Mouse (Mus musculus) layer of hippocampus, adult 2 months (tissue): ENCODE results near the gene Dgkd. TPM values are rescaled to one million over a fixed set of nuclear protein-coding genes. Genes with fewer than 3 reads are reported as not detected.
"Not testable (repeated sequence)": the region's sequence is repeated elsewhere in the genome, so short reads cannot be mapped to it uniquely, and the experiment has no call there.

Source experiments
- DNase-seq, 2 experiments: peaks; one replicate each; pipeline ENCODE4 v3.0.0; 2022; ENCODE audit warnings: low spot score in 2 of 2
- H3K27ac ChIP-seq: fragments of 200-600 bp; 2 replicates; pipeline ENCODE4 v1.8.1; 2022
- H3K4me3 ChIP-seq: fragments of 200-600 bp; 2 replicates; pipeline ENCODE4 v1.8.1; 2022; ENCODE audit warnings: mild to moderate bottlenecking
- CTCF ChIP-seq: fragments of 200-600 bp; conservative IDR thresholded peaks from 2 replicates; pipeline ENCODE4 v1.8.1; 2022; ENCODE audit warnings: antibody characterized with exemption, mild to moderate bottlenecking, moderate library complexity
- long read RNA-seq, 2 experiments: library from polyadenylated mRNA; stranded (forward); transcript quantifications; one replicate each; pipeline ENCODE4 v2.0.0; 2021; ENCODE audit warnings: borderline mapping rate in 2 of 2
- total RNA-seq, 2 experiments: library from RNA; stranded (reverse); gene quantifications; 2 replicates each; pipeline ENCODE4 v1.2.3; 2021

Gene Dgkd
- 100 to 1,000 TPM; 103 to 117 TPM for total RNA-seq
- long read RNA-seq, experiment 1, full-length matches to known transcripts: 35 of 85 reads
- long read RNA-seq, experiment 1, partial matches to known transcripts: 19 of 85 reads
- long read RNA-seq, experiment 1, other reads (novel, unspliced or antisense): 31 of 85 reads
- long read RNA-seq, experiment 2, full-length matches to known transcripts: 72 of 141 reads
- long read RNA-seq, experiment 2, partial matches to known transcripts: 35 of 141 reads
- long read RNA-seq, experiment 2, other reads (novel, unspliced or antisense): 34 of 141 reads

DNA sequence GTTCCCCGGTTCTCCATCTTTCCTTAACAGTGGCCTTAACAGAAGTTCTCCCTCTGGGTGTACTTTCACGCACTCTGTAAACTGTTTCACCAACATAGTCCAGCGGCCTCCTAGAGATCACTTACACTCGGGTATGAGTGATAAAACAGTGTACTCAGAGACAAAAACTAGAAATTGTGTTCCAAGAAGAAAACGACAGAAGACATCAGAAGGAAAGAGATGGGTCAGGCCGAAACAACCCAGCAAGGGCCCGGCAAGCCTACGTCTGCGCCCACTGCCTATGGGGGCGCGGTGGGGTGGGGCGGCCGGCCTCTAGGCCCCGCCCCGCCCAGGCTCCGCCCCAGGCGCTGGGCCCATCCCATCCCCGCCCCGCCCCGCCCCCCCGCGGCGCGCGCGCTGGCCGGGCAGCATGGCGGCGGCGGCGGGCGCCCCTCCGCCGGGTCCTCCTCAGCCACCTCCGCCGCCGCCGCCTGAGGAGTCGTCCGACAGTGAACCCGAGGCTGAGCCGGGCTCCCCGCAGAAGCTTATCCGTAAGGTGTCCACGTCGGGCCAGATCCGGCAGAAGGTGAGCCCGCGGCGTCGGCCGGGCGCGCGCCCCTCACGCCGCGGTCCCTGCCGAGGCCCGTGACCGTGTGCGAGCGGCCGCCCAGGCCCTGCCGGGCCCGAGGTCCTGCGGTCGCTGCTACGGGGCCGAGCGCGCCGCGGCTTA is at the start of gene Dgkd:
Gene Dgkd (plus strand): TSS at position 396 of the 709 bp plus-strand sequence.
- DNase-seq: peak in 1 of 2 experiments; percentile 60
- no peak for TF ChIP-seq CTCF
- Histone ChIP-seq H3K27ac (peak within 1 kb of the TSS; percentile 91), H3K4me3 (peak within 1 kb of the TSS; percentile 83)

DNA sequence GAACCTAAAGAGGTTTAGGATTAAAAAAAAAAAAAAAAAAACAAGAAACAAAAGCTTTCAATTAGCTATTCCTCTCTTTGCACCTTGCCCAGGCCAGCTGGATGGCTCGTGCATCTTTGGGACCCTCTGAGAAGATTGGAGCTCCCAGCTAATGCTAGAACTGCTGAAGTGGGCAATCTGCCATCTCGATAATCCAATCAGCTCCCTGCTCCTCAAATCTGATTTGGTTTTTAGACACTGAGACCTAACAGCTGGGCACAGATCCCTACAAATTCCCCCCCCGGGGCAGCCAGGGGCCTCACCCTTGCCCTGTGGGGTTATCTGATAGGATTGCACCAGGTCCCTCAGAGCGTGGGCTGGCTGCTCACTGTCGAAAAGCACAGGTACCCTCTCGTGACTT is 49.5 kb upstream of the Dgkd start, which contains the start of gene Sag:
Gene Sag (plus strand): TSS at position 105 of the 400 bp plus-strand sequence.
- peak within 1 kb of the TSS; percentile 36; the same call in 1 of the 2 replicates for H3K27ac ChIP-seq
- DNase-seq: no peak
- TF ChIP-seq CTCF: no peak
- no peak within 1 kb of the TSS for H3K4me3 ChIP-seq

DNA sequence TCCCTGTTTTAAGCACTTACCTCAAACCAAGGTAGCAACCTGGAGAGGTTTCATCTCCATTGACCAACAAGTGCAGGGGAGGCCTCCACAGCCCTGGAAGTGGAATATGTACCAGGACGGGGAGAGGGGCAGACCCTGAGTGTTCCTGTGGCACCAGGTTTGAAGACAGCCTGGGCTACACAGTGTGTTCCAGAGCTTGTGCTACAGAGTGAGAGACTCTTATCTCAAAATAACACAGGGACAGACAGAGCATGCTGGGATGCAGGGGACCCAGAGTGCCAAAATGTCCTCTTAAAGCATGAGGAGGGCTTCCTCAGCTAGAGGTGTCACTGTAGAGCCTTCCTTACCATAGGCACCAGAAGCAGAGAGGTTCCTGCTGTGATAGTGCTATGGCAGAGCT is 45.3 kb upstream of the Dgkd start:
- H3K4me3 ChIP-seq: no peak overlapping the region
- no peak overlapping the region for H3K27ac ChIP-seq
- no peak for DNase-seq
- no peak for TF ChIP-seq CTCF

DNA sequence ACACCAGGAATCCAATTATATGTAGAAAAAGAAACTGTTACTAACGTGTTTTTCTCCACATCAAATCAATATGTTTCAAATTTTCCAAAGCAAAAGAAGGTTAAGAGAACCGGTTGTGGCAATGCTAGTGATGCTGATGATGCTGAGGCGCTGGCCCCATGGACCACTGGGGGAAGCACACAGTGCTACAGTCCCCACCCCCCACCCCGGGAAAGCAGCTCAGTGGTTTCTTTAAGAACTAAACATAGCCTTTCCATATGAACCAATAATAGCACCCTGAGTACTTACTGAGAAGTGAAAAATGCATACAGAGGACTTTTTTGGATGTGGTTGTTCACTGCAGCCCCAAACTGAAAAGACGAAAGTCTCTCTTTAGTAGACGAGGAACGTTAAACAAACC is 41.7 kb upstream of the Dgkd start:
- H3K4me3 ChIP-seq: no peak overlapping the region
- H3K27ac ChIP-seq: peak overlapping the region; percentile 95
- DNase-seq: no peak
- TF ChIP-seq CTCF: no peak

DNA sequence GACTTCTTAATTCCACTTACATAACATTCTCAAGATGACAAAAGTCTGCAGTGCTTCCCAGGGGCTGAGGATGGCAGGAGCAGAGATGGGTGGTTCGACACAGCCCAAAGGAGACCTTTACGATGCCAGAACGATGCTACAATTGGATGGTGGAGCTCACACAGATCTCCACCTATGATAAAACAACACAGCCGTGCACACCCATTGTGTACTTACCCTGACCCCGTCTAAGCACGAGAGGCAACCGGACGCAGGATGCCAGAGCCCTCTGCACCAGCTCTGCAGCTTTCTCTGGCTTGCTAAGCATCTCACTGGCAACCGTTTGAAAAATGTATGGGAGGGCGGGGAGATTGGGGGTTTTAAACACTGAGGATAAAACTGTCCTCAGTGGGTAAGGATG is 41.0 kb upstream of the Dgkd start:
- peak overlapping the region; percentile 95 for H3K27ac ChIP-seq
- TF ChIP-seq CTCF: no peak
- no peak overlapping the region for H3K4me3 ChIP-seq
- DNase-seq: no peak

DNA sequence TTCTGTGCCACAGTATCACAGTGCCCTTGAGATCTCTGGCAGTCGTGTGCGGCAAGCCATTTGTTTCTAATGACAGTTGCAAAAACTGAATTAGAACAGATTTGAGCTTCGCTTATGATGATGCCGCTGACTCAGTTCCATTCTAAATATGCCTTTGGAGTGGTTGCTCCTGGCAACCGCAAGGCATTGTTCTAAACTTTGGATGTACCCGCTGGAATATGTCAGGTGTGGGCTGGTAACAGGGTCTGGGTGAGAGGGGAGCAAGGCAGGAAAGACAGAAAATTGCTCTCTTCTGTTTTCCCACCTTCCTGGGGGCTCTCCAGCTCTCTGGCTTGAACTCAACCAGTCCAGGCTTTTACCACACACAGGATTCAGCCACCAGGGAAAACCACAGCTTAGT is 39.9 kb upstream of the Dgkd start:
- no peak overlapping the region for H3K4me3 ChIP-seq
- no peak for TF ChIP-seq CTCF
- peak overlapping the region; percentile 95 for H3K27ac ChIP-seq
- DNase-seq: peak; percentile 61 to 80

DNA sequence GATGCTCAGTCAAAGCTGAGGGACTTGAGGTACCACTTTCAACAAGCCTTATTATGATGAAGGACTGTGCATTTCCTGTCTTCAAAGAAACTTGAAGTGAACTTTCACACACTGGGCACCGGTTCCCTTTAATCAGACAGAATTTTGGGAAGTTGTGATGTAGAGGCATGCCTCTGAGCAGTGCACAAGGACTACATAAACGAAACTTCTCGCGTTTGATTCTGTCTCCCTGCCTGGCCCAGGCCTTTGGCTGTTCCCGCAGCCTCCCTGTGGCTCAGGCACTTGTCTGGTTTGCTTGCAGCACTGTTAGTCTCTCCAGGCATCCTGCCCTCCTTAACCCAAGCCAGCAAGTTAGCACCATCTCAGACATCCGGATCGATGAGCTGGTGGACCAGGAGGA is 39.4 kb upstream of the Dgkd start:
- H3K27ac ChIP-seq: peak overlapping the region; percentile 95
- TF ChIP-seq CTCF: no peak
- DNase-seq: no peak
- no peak overlapping the region for H3K4me3 ChIP-seq

DNA sequence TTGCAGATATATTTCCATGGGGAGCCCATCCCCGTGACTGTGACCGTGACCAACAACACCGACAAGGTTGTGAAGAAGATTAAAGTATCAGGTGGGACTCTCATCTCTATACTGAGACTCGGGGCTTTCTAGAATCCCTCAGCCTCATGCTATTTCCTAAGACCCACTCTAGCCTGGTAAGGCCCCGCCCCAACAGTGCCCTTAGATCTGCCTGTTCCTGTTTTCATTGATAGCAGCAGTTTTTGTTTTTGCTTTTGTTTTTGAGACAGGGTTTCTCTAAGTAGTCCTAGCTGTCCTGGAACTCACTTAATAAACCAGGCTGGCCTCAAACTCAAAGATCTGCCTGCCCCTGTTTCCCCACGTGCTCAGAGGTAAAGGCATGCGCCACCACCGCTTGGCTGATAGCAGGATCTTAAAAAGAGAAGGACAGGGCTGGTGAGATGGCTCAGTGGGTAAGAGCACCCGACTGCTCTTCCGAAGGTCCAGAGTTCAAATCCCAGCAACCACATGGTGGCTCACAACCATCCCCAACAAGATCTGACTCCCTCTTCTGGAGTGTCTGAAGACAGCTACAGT is 28.6 kb upstream of the Dgkd start:
- H3K27ac ChIP-seq: no peak overlapping the region
- H3K4me3 ChIP-seq: no peak overlapping the region
- no peak for TF ChIP-seq CTCF
- DNase-seq: no peak

DNA sequence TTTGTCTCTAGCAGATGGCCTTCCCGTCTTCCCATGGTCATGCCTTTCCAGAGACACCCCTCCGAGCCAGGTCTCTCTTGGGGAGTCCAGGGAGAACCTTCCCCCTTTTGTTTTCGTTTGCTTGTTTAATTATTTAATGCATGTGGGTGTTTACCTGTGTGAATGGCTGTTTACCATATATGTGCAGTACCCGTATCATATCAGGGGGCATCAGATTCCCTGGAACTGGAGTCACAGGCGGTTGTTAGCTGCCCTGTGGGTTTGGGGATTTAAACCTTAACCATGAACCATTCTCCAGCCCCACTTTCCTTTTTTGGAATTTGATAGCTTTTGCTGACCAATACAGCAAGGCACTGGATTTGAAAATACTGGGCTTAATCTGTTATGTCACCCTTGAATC is 27.8 kb upstream of the Dgkd start:
- Histone ChIP-seq H3K4me3 (no peak overlapping the region), H3K27ac (no peak overlapping the region)
- no peak for DNase-seq
- TF ChIP-seq CTCF: no peak; the same call in none of the 2 replicates

DNA sequence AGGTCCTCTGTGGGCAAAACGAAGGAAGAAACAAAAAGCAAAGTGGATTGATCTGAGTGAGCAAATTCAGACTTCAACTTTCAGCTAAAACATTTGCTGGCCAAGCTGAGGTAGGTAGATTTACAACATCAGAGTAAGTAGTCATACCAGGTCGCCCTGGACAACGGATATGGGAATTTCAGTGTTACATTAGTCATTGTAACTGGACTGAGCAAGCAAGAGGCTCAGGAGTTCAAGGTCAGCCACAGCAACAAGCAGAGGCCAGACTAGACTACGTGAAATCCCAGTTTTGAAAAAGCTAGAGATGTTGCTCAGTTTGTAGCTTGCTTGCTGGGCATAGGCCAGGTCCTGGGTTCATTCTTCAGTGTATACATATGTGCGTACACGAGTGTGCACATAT is 27.1 kb upstream of the Dgkd start:
- H3K27ac ChIP-seq: no peak overlapping the region
- H3K4me3 ChIP-seq: no peak overlapping the region
- DNase-seq: no peak
- no peak for TF ChIP-seq CTCF

DNA sequence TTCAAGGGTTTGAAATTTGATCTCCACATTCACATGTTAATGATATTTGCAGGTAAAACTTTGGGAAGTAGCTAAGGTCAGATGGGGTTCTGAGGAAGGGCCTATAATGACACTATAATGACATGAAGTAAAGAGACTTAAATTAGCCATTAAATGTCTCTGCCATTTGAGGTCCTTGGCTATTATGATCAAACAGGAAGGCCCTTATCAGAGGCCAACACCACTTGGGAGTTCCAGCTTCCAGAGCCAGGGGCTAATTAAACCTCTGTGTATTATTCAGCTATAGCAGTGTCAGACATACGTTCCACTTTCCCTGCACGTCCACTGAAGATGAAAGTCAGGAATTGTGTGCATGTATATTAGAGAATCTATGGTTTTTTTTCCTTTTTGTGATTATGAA is 26.6 kb upstream of the Dgkd start:
- no peak for TF ChIP-seq CTCF
- DNase-seq: no peak
- no peak overlapping the region for H3K27ac ChIP-seq
- no peak overlapping the region for H3K4me3 ChIP-seq

DNA sequence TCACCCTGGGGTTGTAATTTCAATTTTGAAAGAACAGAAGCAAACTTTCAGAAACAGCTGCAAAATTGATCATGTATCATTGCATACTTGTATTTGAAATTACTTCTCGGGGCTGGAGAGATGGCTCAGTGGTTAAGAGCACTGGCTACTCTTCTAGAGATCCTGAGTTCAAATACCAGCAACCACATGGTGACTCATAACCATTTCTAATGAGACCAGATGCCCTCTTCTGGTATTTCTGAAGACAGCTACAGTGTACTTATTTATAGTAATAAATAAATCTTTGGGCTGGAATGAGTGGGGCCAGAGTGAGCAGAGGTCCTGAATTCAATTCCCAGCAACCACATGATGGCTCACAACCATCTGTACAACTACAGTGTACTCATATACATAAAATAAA is 25.6 kb upstream of the Dgkd start:
- not testable (repeated sequence) for H3K27ac ChIP-seq, H3K4me3 ChIP-seq, DNase-seq

DNA sequence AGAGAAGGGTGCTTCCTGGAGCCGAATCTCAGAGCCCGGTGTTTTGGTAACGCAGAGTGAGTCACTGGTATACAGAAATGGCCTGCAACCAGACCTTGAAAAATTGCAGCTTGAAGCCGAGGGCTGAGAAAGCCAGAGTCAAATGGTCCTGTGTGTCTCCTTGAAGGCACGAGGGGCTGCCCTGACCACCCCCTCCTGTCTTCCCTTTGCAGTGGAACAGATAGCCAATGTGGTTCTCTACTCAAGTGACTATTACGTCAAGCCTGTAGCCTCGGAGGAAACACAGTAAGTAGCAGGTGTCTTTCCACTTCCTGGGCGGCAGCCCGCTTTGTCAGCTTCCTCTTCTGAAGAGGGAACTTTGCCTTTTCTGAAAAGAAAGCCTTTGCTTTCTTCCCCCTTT is 24.9 kb upstream of the Dgkd start:
- no peak for DNase-seq
- peak overlapping the region; percentile 51; the same call in 1 of the 2 replicates for H3K27ac ChIP-seq
- no peak overlapping the region for H3K4me3 ChIP-seq
- no peak for TF ChIP-seq CTCF
